Mouse (Mus musculus) liver, postnatal 0 days (tissue): ENCODE measurements around the gene Tle6. TPM values are rescaled to one million over a fixed set of nuclear protein-coding genes. Genes with fewer than 3 reads are reported as not detected.

ENCODE experiments used
- ATAC-seq: fragments of 200-750 bp; cut with Nextera tagmentation; 2 replicates; pipeline ENCODE4 v1.8.0; 2017; ENCODE audit warnings: mild to moderate bottlenecking, moderate library complexity
- DNase-seq: peaks from one replicate; pipeline ENCODE4 v3.0.0-alpha.2; 2016
- H3K27ac ChIP-seq: fragments of 300-500 bp; sonication (generic); 2 replicates; pipeline ENCODE4 v1.5.1; 2014; ENCODE audit warnings: antibody characterized with exemption, moderate library complexity, mild to moderate bottlenecking, low read depth
- H3K27me3 ChIP-seq: fragments of 300-500 bp; sonication (generic); 2 replicates; pipeline ENCODE4 v1.6.1; 2014; ENCODE audit warnings: low read length, control low read depth, mixed read lengths; ENCODE audit not compliant: insufficient read depth
- H3K36me3 ChIP-seq: fragments of 300-500 bp; sonication (generic); replicated peaks from 2 replicates; pipeline ENCODE4 v1.6.1; 2014; ENCODE audit warnings: mild to moderate bottlenecking, control low read depth, low read length, moderate library complexity, mixed read lengths; ENCODE audit not compliant: insufficient read depth
- H3K4me1 ChIP-seq: fragments of 300-500 bp; sonication (generic); 2 replicates; pipeline ENCODE4 v1.6.1; 2014; ENCODE audit warnings: antibody characterized with exemption, mild to moderate bottlenecking, control low read depth; ENCODE audit not compliant: insufficient read depth
- H3K4me2 ChIP-seq: fragments of 300-500 bp; sonication (generic); 2 replicates; pipeline ENCODE4 v1.6.1; 2014; ENCODE audit warnings: low read depth, mild to moderate bottlenecking, low read length, moderate library complexity, mixed read lengths
- H3K4me3 ChIP-seq: fragments of 300-500 bp; sonication (generic); 2 replicates; pipeline ENCODE4 v1.5.1; 2014; ENCODE audit warnings: low read depth, low read length
- H3K9ac ChIP-seq: fragments of 300-500 bp; sonication (generic); replicated peaks from 2 replicates; pipeline ENCODE4 v1.6.1; 2014; ENCODE audit warnings: mild to moderate bottlenecking, moderate library complexity
- H3K9me3 ChIP-seq: fragments of 300-500 bp; sonication (generic); 2 replicates; pipeline ENCODE4 v1.6.1; 2016; ENCODE audit warnings: mild to moderate bottlenecking, control low read depth, low read length, mixed read lengths
- CTCF ChIP-seq: sonication (generic); IDR thresholded peaks from 2 replicates; pipeline ENCODE4 v1.5.1; 2016; ENCODE audit warnings: antibody characterized with exemption, low read depth
- EP300 ChIP-seq: IDR thresholded peaks from 2 replicates; pipeline ENCODE4 v1.6.1; 2016; ENCODE audit warnings: antibody characterized with exemption, low read depth, mild to moderate bottlenecking
- WGBS: fragments of 180-500 bp; shearing (Covaris S2); extraction: QIAGEN DNeasy Blood & Tissue Kit; methylation state at CpG from one replicate; pipeline ENCODE4 v1.1.7; 2014; ENCODE audit not compliant: insufficient replicate concordance; 5-methylcytosine and 5-hydroxymethylcytosine counted together
- polyA plus RNA-seq: library from polyadenylated mRNA; unstranded; fragments of >200 nt; fragmentation: Nextera tagmentation; extraction: Ambion mirVana; gene quantifications from 2 replicates; pipeline ENCODE4 v1.2.1, GENCODE M21; 2015

Tle6 gene
- polyA plus RNA-seq, 1 experiment from 2014 or later = 3.0 TPM

- TF ChIP-seq EP300 (no peak), CTCF (no peak)
- WGBS = 61% methylated on average over 6 of the region's 6 CpGs
- 0 out of 2 replicates have a peak, but pooled peaks cover 3% of the 10 kb centered on the region for H3K27me3 ChIP-seq
- ATAC-seq (no peak), DNase-seq (no peak)
- H3K4me2 ChIP-seq = no peak overlapping the region
- H3K4me3 ChIP-seq = no peak overlapping the region
- no peak overlapping the region for H3K9ac ChIP-seq
- no peak overlapping the region for H3K27ac ChIP-seq
- no peaks in the 10 kb centered on the region for H3K9me3 ChIP-seq
- peaks cover 4% of the 10 kb centered on the region; the same call in 1 of the 2 replicates for H3K4me1 ChIP-seq
- no peaks in the 10 kb centered on the region for H3K36me3 ChIP-seq
Measured at GRCm38 (mm10) chr10:81583347-81583746, 17.5 kb downstream of the Tle6 start.

- DNase-seq (no peak), ATAC-seq (peak; percentile 52)
- H3K4me3 ChIP-seq = no peak overlapping the region
- peaks cover 10% of the 10 kb centered on the region for H3K4me1 ChIP-seq
- peaks cover 9% of the 10 kb centered on the region; the same call in 1 of the 2 replicates for H3K27me3 ChIP-seq
- 33% methylated on average over 25 of the region's 25 CpGs for WGBS
- H3K36me3 ChIP-seq = no peaks in the 10 kb centered on the region
- H3K27ac ChIP-seq = no peak overlapping the region
- H3K4me2 ChIP-seq = peak overlapping the region; percentile 42
- H3K9me3 ChIP-seq = no peaks in the 10 kb centered on the region
- TF ChIP-seq CTCF (peak; percentile 60), EP300 (no peak)
- no peak overlapping the region for H3K9ac ChIP-seq
Measured at GRCm38 (mm10) chr10:81580441-81581070, 20.3 kb downstream of the Tle6 start.

GRCm38 (mm10) chr10:81579967-81580366 lies 20.9 kb downstream of the Tle6 start:
- 59% methylated on average over 4 of the region's 4 CpGs for WGBS
- Histone ChIP-seq H3K27ac (no peak overlapping the region), H3K36me3 (no peaks in the 10 kb centered on the region), H3K4me2 (peak overlapping the region; percentile 42), H3K4me3 (no peak overlapping the region), H3K27me3 (peaks cover 13% of the 10 kb centered on the region; the same call in 1 of the 2 replicates), H3K9ac (no peak overlapping the region), H3K9me3 (no peaks in the 10 kb centered on the region), H3K4me1 (peaks cover 16% of the 10 kb centered on the region)
- no peak for DNase-seq
- ATAC-seq = peak; percentile 26; the same call in 1 of the 2 replicates
- TF ChIP-seq CTCF = no peak
- TF ChIP-seq EP300 = no peak

- Histone ChIP-seq H3K4me2 (peak overlapping the region; percentile 87), H3K27ac (no peak overlapping the region), H3K27me3 (peaks cover 13% of the 10 kb centered on the region), H3K9ac (peak overlapping the region; percentile 64; the same call in 1 of the 2 replicates), H3K4me1 (peaks cover 36% of the 10 kb centered on the region), H3K36me3 (no peaks in the 10 kb centered on the region), H3K4me3 (peak overlapping the region; percentile 56), H3K9me3 (no peaks in the 10 kb centered on the region)
- TF ChIP-seq EP300 (no peak), CTCF (no peak)
- WGBS = 10% methylated on average over 6 of the region's 6 CpGs
- DNase-seq (no peak), ATAC-seq (no peak)
Measured at GRCm38 (mm10) chr10:81575695-81576094, 25.2 kb downstream of the Tle6 start.

GRCm38 (mm10) chr10:81575208-81575631 lies 25.7 kb downstream of the Tle6 start:
- ATAC-seq (no peak), DNase-seq (no peak)
- Histone ChIP-seq H3K27ac (no peak overlapping the region), H3K4me2 (peak overlapping the region; percentile 87), H3K36me3 (no peaks in the 10 kb centered on the region), H3K4me1 (peaks cover 38% of the 10 kb centered on the region), H3K9ac (peak overlapping the region; percentile 64), H3K9me3 (no peaks in the 10 kb centered on the region), H3K27me3 (peaks cover 10% of the 10 kb centered on the region), H3K4me3 (peak overlapping the region; percentile 56)
- no peak for TF ChIP-seq EP300
- TF ChIP-seq CTCF = no peak
- under 1% methylated on average over 18 of the region's 30 CpGs for WGBS

GRCm38 (mm10) chr10:81574081-81575056 lies 26.5 kb downstream of the Tle6 start, which contains the start of gene Tle2:
Tle2 (plus strand) TSS chr10:81574561.
- no peak within 1 kb of the TSS for H3K27ac ChIP-seq
- TF ChIP-seq CTCF (no peak), EP300 (no peak)
- H3K9ac ChIP-seq = peak within 1 kb of the TSS; percentile 64
- ATAC-seq (no peak), DNase-seq (no peak)
- peak within 1 kb of the TSS; percentile 56 for H3K4me3 ChIP-seq
- peaks cover 39% of the 10 kb centered on the region for H3K4me1 ChIP-seq
- H3K9me3 ChIP-seq = no peaks in the 10 kb centered on the region
- WGBS = 23% methylated on average over 10 of the region's 10 CpGs
- peaks cover 10% of the 10 kb centered on the region for H3K27me3 ChIP-seq
- no peaks in the 10 kb centered on the region for H3K36me3 ChIP-seq
- H3K4me2 ChIP-seq = peak within 1 kb of the TSS; percentile 87
